Mouse (Mus musculus) heart, embryonic 10.5 days (tissue): ENCODE results near the gene Txndc17. TPM values are rescaled to one million over a fixed set of nuclear protein-coding genes. Genes with fewer than 3 reads are reported as not detected.

Experiments used
- DNase-seq: peaks from one replicate; pipeline ENCODE4 v3.0.0-alpha.2; 2017; ENCODE audit warnings: low spot score
- H3K27ac ChIP-seq: fragments of 300-500 bp; sonication (generic); 2 replicates; pipeline ENCODE4 v1.5.1; 2016; ENCODE audit warnings: mild to moderate bottlenecking
- H3K27me3 ChIP-seq: fragments of 300-500 bp; sonication (generic); 2 replicates; pipeline ENCODE4 v1.6.1; 2016; ENCODE audit warnings: mild to moderate bottlenecking; ENCODE audit not compliant: poor library complexity, insufficient read depth, severe bottlenecking
- H3K36me3 ChIP-seq: fragments of 300-500 bp; sonication (generic); 2 replicates; pipeline ENCODE4 v1.6.1; 2016; ENCODE audit warnings: mild to moderate bottlenecking, moderate library complexity
- H3K4me1 ChIP-seq: fragments of 300-500 bp; sonication (generic); 2 replicates; pipeline ENCODE4 v1.6.1; 2016; ENCODE audit warnings: mild to moderate bottlenecking
- H3K4me3 ChIP-seq: fragments of 300-500 bp; sonication (generic); 2 replicates; pipeline ENCODE4 v1.5.1; 2016; ENCODE audit warnings: mild to moderate bottlenecking, moderate library complexity
- H3K9me3 ChIP-seq: fragments of 300-500 bp; sonication (generic); 2 replicates; pipeline ENCODE4 v1.6.1; 2016; ENCODE audit warnings: mild to moderate bottlenecking, moderate library complexity
- WGBS: fragments of 180-500 bp; shearing (Covaris S2); methylation state at CpG from one replicate; pipeline ENCODE4 v1.1.7; 2016; 5-methylcytosine and 5-hydroxymethylcytosine counted together
- polyA plus RNA-seq: library from polyadenylated mRNA; unstranded; fragments of >200 nt; fragmentation: Nextera tagmentation; extraction: Ambion mirVana; gene quantifications from 2 replicates; pipeline ENCODE4 v1.2.1, GENCODE M21; 2016

Gene Txndc17
- polyA plus RNA-seq, 1 experiment from 2014 or later: 183 TPM

DNA sequence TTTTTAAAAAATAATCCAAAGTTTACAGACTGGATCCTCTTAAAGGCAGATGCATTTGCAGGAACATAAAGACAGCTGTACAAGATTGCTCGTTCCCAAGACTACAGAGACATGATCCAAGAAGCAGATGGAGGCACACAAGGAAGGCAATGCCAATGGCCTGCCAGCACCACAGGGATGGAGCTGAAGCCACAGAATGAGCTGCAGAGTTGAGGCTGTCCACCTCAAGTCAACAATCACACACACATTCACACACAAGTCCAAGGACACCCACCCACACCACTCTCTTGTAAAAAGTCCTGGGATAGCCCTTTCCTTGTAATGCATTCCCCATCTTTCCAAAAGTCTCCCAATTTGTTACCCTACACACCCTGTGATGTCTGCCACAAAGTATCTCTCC is 3.9 kb upstream of the Txndc17 start:
- H3K36me3 ChIP-seq: peaks cover 13% of the 10 kb centered on the region; the same call in 1 of the 2 replicates
- no peak for DNase-seq
- H3K9me3 ChIP-seq: no peaks in the 10 kb centered on the region
- H3K27me3 ChIP-seq: no peaks in the 10 kb centered on the region
- 79% methylated on average over 1 of the region's 1 CpGs for WGBS
- no peak overlapping the region for H3K27ac ChIP-seq
- peaks cover 24% of the 10 kb centered on the region for H3K4me1 ChIP-seq
- H3K4me3 ChIP-seq: no peak overlapping the region

DNA sequence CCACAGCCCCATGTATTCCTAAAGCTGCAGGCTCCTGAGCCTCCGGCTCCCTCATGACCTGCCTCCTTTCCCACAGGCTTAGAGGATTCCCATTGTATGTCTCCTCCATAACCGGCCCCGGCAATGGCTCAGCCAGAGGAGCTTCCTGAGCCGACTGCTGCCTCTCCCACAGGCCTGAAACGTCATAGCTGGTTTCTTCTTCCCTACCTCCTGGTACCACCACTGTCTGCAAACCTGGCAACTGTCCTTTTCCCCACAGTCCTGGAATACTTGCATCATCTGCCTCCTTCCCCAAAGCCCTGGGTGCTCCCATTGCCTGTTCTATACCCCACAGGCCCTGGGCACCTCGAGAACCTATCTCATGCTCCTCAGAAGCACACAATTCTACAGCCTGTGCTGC is 2.1 kb upstream of the Txndc17 start:
- Histone ChIP-seq H3K27ac (no peak overlapping the region), H3K4me1 (peaks cover 24% of the 10 kb centered on the region), H3K9me3 (no peaks in the 10 kb centered on the region), H3K36me3 (peaks cover 21% of the 10 kb centered on the region), H3K4me3 (0 out of 2 replicates have a peak overlapping the region, but pooled peaks have one; percentile 92), H3K27me3 (no peaks in the 10 kb centered on the region)
- 83% methylated on average over 6 of the region's 6 CpGs for WGBS
- DNase-seq: no peak

DNA sequence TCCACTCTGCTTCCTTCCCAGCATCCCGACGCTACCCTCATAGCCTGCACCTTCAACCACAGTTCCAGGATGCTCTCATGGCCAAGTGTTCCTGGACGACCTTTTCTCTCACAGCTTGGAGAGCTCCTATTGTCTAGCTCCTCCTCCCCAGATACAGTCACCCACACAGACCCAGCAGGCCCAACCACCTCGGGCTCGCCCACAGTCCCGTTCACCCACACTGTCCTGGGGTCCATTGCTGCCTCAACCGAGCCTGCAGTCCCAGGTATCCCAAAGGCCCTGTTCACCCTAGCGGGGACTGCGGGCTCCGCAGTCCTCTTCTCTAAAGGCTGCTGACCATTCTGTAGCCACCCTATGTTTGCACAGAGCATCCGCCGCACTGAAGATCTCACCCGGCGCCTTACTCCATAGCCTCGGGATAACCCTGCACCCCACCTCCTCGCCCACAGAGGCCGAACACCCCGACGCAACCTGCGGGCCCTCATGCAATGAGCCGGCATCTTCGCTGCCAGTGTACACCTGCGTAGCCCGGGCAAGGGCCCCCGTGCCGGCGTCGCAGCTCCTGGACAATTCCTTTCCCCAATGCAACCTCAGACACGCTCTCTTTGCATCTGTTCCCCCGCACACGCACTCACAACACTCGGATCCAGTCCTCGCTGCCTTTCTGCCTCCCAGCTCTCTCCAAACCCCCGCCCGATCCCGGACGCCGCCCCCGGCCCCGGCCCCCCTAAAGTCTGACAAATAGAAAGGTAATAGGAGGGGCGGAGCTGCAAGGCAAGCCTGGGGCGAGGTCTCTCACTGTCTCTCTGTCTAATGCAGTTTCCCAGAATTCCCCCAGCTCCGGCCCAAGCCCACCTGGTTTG is 775 bp upstream of the Txndc17 start, which contains the start of gene Gm43951:
Gene Gm43951 (minus strand): TSS at position 500 of the 863 bp plus-strand sequence.
- peaks cover 29% of the 10 kb centered on the region for H3K36me3 ChIP-seq
- H3K4me1 ChIP-seq: peaks cover 24% of the 10 kb centered on the region
- DNase-seq: peak; percentile 82
- no peaks in the 10 kb centered on the region for H3K27me3 ChIP-seq
- under 1% methylated on average over 43 of the region's 43 CpGs for WGBS
- no peaks in the 10 kb centered on the region for H3K9me3 ChIP-seq
- H3K4me3 ChIP-seq: peak within 1 kb of the TSS; percentile 92
- H3K27ac ChIP-seq: peak within 1 kb of the TSS; percentile 89

DNA sequence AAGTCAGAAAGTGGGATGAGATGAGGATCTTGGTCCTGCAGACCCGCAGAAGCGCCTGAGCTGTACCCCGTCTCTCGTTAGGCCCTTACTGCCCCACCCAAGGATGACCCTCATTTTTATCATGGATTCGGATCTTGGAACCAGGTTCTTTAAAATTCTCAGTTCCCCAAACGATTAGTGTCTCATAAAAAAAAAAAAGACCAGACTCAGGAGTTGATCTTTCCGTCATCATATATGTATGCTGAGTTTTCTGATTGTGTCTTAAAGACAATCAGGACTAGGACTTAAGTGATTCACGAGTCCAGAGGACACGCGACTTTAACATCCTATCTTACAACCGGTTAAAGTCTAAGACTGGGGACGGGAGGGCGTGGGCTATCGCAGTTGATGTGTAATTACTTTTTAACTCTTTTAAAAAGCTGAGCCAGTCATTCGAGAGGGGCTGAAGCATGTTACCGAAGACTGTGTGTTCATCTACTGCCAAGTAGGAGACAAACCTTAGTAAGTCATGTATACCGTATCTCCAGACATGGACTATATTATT is 559 bp downstream of the Txndc17 start:
- Histone ChIP-seq H3K36me3 (peaks cover 35% of the 10 kb centered on the region), H3K4me1 (peaks cover 24% of the 10 kb centered on the region), H3K27ac (peak overlapping the region; percentile 89), H3K9me3 (no peaks in the 10 kb centered on the region), H3K27me3 (no peaks in the 10 kb centered on the region), H3K4me3 (peak overlapping the region; percentile 92)
- DNase-seq: no peak
- 16% methylated on average over 17 of the region's 17 CpGs for whole genome bisulfite sequencing

DNA sequence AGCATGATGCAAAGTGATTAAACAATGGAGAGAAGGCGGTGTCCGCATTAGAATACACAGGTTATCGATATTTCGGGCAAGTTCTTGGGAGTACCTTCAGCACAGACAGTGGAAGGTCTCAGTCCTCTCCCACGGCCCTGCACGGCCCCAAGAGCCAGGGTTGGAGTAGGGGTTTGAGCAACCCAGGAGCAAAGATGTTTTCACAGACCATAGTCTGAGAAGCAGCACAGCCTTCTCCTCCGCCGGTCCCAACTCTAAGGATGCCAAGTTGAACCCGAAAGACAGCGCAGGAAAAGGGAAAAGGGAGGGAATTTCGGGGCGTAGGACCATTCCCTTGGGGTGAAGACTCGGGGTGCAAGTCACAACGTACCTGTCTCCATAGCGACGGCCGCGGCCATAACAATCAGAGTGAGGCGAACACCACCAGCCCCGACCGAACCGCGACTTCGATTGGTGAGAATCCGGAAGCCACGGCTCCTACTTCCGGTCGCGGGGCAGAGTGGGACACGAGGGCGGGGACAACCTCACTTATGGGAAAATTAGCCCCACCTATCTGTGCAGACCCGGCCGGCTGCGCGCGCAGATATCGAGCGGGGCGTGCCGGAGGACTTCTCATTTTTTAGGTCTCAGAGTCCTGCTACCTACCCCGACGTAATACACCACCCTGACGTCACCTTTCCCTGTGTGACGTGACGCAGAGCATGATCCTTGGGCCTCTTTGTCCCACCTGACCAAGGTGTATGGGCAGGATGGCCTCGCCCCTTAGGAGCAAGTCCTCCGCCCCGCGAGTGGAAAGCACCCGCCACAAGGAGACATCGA is 7.5 kb downstream of the Txndc17 start:
- under 1% methylated on average over 51 of the region's 51 CpGs for WGBS
- Histone ChIP-seq H3K4me1 (peaks cover 7% of the 10 kb centered on the region; the same call in 1 of the 2 replicates), H3K27me3 (no peaks in the 10 kb centered on the region), H3K36me3 (peaks cover 27% of the 10 kb centered on the region), H3K4me3 (peak overlapping the region; percentile 74), H3K9me3 (no peaks in the 10 kb centered on the region), H3K27ac (peak overlapping the region; percentile 90)
- peak; percentile 99 for DNase-seq

DNA sequence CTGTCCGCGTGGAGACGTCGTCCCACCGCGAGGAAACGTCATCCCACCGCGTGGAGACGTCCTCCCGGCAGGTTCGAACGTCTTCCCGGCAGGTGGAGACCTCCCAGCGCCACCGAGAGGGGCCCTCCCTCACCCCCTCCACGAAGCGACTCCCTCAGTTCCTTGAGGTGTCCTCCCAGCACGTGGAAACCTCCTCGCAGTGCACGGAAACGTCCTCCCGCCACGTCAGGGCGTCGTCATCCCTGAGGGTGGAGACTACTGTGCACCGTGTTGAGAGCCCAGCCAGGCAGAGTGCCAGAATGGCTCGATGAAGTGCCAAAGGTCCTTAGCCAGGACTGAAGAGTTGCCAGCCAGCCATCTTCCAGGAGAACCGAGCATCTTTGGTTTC is 8.1 kb downstream of the Txndc17 start, which contains the start of gene Med31:
Gene Med31 (minus strand): TSS at position 183 of the 388 bp plus-strand sequence.
- peak; percentile 88 for DNase-seq
- Histone ChIP-seq H3K4me3 (peak within 1 kb of the TSS; percentile 74), H3K27me3 (no peaks in the 10 kb centered on the region), H3K4me1 (peaks cover 7% of the 10 kb centered on the region; the same call in 1 of the 2 replicates), H3K36me3 (peaks cover 21% of the 10 kb centered on the region), H3K9me3 (no peaks in the 10 kb centered on the region), H3K27ac (peak within 1 kb of the TSS; percentile 90)
- WGBS: 4% methylated on average over 29 of the region's 29 CpGs

DNA sequence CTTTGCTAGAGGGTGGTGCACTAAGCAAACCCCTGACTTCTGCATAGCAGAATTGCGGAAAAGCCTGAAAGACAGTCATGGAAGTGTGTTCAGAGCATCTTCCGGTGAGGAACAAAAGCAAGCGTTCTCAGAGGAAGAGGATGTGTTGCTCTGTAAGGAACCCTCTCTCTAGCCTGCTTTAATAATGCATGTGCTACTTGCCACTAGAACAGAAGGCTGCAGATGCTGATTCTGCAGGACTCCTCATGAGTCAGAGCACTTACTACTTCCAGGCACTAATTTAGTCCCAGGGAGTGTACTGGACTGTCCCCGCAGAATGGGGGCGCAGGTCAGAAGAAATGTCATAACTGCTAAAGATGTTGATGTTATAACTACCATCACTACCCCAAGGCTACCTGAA is 9.8 kb downstream of the Txndc17 start:
- Histone ChIP-seq H3K4me1 (peaks cover 7% of the 10 kb centered on the region; the same call in 1 of the 2 replicates), H3K9me3 (no peaks in the 10 kb centered on the region), H3K27ac (no peak overlapping the region), H3K36me3 (peaks cover 5% of the 10 kb centered on the region; the same call in 1 of the 2 replicates), H3K4me3 (no peak overlapping the region), H3K27me3 (no peaks in the 10 kb centered on the region)
- DNase-seq: no peak
- 81% methylated on average over 5 of the region's 5 CpGs for WGBS

DNA sequence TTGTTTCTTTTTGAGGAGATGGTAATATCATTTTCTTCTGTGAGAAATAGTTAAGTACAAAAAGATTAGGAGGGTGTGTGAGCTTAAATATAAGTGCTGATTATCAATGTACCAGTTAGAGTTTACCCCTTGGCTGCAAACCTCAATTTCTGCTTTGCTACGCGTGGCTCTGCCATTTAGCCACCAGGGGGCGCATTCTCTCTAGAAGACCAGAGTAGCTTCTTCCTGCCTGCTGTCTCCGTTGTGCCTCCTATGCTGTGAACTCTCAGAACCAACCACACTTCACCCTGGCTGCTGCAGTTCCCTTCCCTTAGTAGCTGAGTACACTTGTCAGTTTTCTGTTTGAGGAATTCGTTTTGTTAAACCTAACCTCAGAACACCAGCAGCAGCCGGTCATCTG is 13.9 kb downstream of the Txndc17 start:
- Histone ChIP-seq H3K27me3 (no peaks in the 10 kb centered on the region), H3K9me3 (no peaks in the 10 kb centered on the region), H3K36me3 (no peaks in the 10 kb centered on the region), H3K27ac (no peak overlapping the region), H3K4me3 (no peak overlapping the region), H3K4me1 (no peaks in the 10 kb centered on the region; the same call in 1 of the 2 replicates)
- peak; percentile 88 for DNase-seq
- 18% methylated on average over 6 of the region's 6 CpGs for WGBS

DNA sequence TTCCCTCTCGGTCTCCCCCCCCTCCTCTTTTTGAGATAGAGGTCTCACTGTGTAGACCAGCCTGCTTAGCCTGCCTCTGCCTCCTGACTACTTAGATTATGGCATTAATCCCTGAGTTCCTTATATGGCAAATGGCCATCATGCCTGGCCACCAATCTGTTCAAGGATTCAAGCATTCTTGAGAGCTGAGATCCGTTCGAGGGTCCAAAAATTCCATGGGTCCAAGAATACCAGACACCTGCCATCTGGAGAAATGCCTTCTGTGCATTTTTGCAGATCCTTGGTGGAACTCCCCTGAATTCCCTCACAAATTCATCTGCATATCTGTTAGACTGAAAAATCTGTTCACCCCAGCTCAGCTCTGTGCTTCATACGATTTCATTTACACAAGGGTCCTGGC is 16.1 kb downstream of the Txndc17 start:
- H3K27me3 ChIP-seq: peaks cover 3% of the 10 kb centered on the region; the same call in 1 of the 2 replicates
- WGBS: 81% methylated on average over 4 of the region's 4 CpGs
- no peak overlapping the region for H3K4me3 ChIP-seq
- DNase-seq: no peak
- H3K36me3 ChIP-seq: no peaks in the 10 kb centered on the region
- H3K4me1 ChIP-seq: no peaks in the 10 kb centered on the region
- no peaks in the 10 kb centered on the region for H3K9me3 ChIP-seq
- H3K27ac ChIP-seq: no peak overlapping the region

DNA sequence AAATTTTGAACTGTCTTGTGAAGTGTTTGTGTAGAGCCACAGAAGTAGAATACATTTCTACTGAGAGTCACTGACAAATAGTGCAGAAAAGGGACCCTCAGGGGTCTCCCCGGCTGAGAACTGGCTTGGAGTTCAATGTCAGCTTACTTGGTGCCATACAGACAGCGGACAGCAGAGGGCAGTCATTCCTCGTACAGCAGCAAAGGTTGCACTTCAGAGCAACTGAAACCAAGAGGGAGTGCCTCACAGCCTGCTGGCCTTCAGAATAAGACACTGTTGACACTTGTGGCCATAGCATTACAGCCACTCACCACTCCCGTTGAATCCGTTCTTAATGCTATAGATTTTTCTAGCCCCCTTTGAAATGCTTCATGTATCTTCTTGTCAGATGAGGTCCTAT is 17.5 kb downstream of the Txndc17 start:
- no peak for DNase-seq
- Histone ChIP-seq H3K4me3 (no peak overlapping the region), H3K4me1 (no peaks in the 10 kb centered on the region), H3K36me3 (no peaks in the 10 kb centered on the region), H3K9me3 (no peaks in the 10 kb centered on the region), H3K27me3 (peaks cover 5% of the 10 kb centered on the region; the same call in 1 of the 2 replicates), H3K27ac (no peak overlapping the region)
- 18% methylated on average over 5 of the region's 5 CpGs for whole genome bisulfite sequencing

DNA sequence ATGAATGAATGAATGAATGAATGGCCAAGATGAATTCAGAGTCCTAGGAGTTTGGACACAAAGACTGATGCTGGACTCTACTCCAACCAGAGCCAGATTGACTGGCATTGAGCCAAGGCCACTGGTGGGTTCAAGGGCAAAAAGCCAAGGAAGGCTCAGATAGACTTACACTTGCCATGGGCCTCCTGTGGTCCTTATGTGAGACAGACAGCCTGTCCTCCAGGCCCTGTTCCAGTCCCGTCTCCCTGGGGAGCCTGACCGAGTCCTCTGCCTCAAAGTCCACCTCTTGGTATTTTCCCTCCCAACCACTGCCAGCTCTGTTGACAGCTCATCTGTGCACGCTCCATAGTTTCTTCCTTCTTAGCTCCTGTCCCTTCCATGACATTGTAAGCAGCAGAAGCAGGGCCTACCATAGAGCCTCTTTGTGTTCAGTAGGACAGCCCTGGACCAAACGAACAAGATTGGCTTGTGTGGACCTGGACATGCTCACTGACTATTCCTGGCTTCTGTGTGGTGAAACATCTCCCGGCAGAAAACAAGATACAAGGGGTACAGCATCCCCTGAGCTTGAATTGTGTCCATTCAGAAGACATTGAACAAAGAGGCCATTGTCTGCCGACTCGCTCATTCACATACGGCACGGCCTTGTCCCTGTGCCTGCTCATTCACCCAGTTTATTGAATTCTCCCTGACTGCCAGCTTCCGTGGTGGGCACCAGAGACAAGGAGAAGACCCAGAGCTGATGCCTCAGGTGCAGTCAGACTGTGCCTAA is 18.9 kb downstream of the Txndc17 start:
- Histone ChIP-seq H3K27me3 (peaks cover 9% of the 10 kb centered on the region; the same call in 1 of the 2 replicates), H3K36me3 (no peaks in the 10 kb centered on the region), H3K4me3 (no peak overlapping the region), H3K4me1 (no peaks in the 10 kb centered on the region), H3K9me3 (no peaks in the 10 kb centered on the region), H3K27ac (no peak overlapping the region)
- 76% methylated on average over 10 of the region's 10 CpGs for WGBS
- DNase-seq: no peak

DNA sequence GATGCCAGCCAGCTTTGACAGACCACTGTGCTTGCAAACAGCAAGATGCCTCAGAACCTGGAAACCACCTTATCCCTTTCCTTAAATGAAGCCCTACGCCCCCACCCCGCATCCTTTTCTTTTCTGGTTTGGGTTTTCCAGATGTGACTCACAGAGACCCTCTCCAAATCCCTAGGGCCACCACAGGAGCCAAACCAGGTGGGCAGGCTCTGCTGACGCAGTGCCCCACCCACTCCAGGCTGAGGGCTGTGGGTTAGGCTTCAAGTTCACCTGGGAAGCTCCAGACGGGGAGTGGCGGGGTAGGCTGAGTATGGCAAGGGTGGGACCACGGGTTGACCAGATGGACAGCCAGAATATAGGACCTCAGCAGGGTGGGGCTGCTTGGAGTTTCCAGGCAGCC is 19.6 kb downstream of the Txndc17 start:
- Histone ChIP-seq H3K27me3 (peaks cover 9% of the 10 kb centered on the region; the same call in 1 of the 2 replicates), H3K4me3 (no peak overlapping the region), H3K27ac (no peak overlapping the region), H3K4me1 (no peaks in the 10 kb centered on the region), H3K9me3 (no peaks in the 10 kb centered on the region), H3K36me3 (no peaks in the 10 kb centered on the region)
- WGBS: 76% methylated on average over 6 of the region's 6 CpGs
- no peak for DNase-seq
